Mouse (Mus musculus) cortical plate, adult 2 months (tissue): ENCODE results near the gene Vav1.

ENCODE experiments used
- CTCF ChIP-seq: fragments of 200-500 bp; IDR thresholded peaks from 2 replicates; pipeline ENCODE4 v1.5.1; 2011; ENCODE audit warnings: mild to moderate bottlenecking, control low read depth, low read length; ENCODE audit not compliant: insufficient read depth; ENCODE audit errors: extremely low read depth
- POLR2A ChIP-seq: fragments of 200-500 bp; IDR thresholded peaks from 2 replicates; pipeline ENCODE4 v1.6.1; 2011; ENCODE audit warnings: mild to moderate bottlenecking, low read length, control low read depth; ENCODE audit not compliant: insufficient read depth; ENCODE audit errors: extremely low read depth

DNA sequence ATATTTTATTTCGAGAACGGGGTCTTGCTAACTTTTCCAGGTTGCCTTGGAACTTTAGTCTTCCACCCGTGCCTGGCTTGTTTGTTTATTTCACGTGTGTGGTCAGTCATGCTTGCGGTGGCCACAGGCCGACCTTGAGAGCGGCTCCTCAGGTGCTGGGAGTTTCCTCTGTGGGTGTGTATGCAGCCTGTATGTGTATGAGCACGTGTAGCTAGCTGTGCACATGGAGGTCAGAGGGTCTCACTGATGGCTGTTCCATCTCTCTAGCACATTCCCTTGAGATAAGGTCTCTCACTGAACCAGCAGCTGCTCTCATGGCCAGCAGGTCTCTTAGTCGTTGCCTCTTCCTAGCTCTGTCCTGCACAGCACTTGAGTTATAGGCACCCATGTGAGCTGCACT lies 18.5 kb upstream of the Vav1 start:
- TF ChIP-seq CTCF = no peak
- TF ChIP-seq POLR2A = no peak
